Mouse (Mus musculus) liver (tissue): ENCODE results near the gene Lce1e.
"Not testable (repeated sequence)": the region's sequence is repeated elsewhere in the genome, so short reads cannot be mapped to it uniquely, and the experiment has no call there.

Experiments
- DNase-seq: peaks from one replicate; pipeline ENCODE4 v3.0.0-alpha.2; 2020; ENCODE audit warnings: mixed read lengths

Lce1e gene

DNA sequence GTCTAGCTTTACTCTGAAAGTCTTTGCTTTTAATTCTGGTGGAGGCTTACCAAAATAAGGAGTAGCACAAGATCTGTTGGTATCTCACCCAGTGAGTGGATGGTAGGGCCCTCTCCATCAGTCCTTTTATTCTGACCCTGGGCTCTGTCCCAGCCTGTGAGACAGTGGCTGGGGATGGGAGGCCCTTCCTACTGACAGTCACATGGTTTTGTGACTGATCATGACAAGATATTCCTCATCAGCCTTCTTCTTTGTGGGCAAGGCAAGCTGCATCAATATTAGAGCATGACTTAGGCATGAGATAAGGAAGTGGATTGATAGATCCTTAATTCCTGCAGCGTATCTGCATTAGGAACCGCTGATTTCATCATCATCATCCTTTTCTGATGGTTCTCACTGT is at the start of gene Lce1e:
Gene Lce1e (minus strand): TSS at position 101 of the 400 bp plus-strand sequence.
- DNase-seq = no peak

DNA sequence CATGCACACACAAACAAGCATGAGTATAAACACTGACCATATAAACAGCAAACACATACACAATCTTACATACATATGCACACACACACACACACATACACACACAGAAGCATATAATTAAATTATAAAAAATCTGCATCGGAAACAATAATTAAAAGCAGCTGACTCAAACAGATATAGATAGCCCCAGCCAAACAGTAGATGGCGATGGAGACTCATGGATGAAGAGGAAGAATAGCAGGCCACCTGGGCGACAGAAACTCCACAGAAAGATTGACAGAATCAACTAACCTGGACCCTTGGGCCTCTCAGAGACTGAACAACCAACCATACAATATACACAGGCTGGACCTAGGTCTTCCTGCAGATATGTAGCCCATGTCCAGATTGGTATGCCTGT is 44.3 kb upstream of the Lce1e start:
- DNase-seq = no peak

GRCm38 (mm10) chr3:92752238-92752637 is 43.4 kb upstream of the Lce1e start, which contains the start of gene Lce1g:
Lce1g (minus strand) TSS chr3:92752338.
- no peak for DNase-seq

GRCm38 (mm10) chr3:92738996-92739395 is 30.1 kb upstream of the Lce1e start, which contains the start of gene Gm38119:
Gm38119 (minus strand) TSS chr3:92739096.
- no peak for DNase-seq

DNA sequence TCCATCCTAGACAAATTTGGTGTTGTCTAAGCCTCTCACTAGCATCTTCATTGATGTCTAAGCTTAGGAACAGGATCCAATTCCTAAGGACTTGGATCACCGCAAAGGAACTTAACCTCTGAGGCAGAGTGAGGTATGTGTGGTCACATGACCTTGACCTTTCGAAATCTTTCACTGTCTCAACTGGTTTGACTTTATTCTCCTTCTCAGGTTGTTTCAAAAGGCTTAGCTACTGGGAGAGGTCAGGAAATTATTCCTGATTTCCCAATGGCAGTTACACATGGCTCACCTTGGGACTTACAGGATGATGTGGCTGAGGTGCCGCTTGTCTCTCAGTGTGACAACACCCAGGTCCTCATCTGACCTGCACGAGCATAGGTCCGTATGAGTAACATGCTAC is 13.8 kb upstream of the Lce1e start:
- no peak for DNase-seq

DNA sequence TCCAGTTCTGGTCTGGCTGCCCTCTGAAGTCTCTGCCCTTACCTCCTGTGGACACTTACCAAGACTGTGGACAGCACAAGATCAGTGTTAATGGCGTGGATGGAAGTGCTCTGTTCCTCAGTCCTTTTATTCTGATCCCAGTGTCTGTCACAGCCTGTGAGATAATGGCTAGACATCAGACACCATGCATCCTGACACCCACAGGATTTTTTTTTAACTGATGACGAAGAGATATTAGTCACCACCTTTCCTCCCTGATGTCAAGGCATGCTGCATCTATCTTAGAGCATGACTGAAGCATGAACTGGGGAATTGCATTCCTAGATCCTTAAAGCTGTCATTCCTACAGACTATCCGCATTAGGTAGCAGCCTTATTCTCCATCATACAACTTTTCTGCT is 11.4 kb upstream of the Lce1e start, which contains the start of gene Lce1f:
Gene Lce1f (minus strand): TSS at position 101 of the 400 bp plus-strand sequence.
- DNase-seq = no peak

DNA sequence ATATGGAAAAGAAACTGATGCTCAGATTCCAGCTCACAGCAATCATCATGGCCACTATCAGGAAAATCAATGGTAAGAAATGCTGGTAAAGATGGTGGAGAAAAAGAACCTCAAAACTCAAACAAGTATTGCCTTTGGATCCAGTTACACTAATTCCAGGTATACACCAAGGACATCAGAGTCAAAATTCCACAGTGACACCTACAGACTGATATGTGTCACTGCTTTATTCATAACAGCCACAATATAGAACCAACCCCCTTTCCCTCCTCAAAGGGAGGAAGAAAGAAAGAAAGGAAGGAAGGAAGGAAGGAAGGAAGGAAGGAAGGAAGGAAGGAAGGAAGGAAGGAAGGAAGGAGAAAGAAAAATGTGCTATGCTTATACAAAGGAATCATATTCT is 6.2 kb upstream of the Lce1e start:
- no peak for DNase-seq

DNA sequence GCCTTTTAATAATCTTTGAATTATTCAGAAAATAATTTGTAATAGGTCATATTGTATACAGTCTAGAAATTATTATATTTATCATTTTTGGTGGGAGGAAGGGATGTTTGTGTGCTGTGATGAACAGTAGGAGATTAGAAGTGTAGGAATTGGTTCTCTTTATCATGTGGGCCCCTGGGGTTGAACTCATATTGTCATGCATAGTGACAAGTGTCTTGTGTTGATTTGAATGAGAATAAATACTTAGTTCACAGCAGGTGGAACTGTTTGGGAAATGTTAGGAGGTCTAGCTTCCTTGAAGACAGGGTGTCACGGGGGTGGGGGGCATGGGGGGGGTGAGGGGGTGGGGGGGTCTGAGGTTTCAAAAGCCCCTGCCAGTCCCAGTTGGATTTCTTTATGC is 14.3 kb downstream of the Lce1e start:
- DNase-seq = no peak

- DNase-seq = no peak
Measured at GRCm38 (mm10) chr3:92691688-92692087, 17.2 kb downstream of the Lce1e start.

GRCm38 (mm10) chr3:92689154-92689553 is 19.7 kb downstream of the Lce1e start:
- DNase-seq = not testable (repeated sequence)

DNA sequence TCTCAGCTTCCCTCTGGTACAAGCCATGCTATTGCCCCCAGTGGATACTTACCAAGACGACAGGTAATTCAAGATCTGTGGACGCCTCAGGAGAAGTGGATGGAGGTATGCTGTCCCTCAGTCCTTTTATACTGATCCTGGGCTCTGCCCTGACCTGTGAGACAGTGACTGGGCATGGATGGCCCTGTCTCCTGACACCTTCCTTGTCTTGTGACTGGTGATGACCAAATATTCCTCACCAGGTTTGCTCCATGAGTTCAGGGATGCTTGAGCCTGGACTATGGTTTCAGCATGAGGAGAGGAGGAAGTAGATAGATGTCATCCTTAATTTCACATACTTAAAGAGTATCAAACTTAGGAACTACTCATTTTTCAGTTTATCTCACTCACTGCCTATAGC is 21.8 kb downstream of the Lce1e start, which contains the start of gene Lce1d:
Gene Lce1d (minus strand): TSS at position 101 of the 400 bp plus-strand sequence.
- no peak for DNase-seq

DNA sequence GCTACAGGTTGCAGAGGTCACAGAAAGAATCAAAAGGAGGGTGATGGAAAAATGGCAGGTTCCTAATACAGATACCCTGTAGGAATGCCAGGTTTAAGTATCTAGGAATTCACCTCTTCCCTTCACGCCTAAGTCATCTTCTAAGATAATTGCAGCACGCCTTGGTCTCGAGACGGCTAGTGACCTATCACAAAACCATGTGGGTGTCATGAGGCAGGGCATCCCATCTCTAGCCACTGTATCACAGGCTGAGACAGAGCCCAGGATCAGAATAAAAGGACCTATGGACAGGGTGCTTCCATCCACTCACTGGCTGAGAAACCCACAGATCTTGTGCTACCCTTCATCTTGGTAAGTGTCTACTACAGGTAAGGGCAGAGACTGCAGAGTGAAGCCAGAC is 29.9 kb downstream of the Lce1e start, which contains the start of gene Lce1c:
Gene Lce1c (plus strand): TSS at position 301 of the 400 bp plus-strand sequence.
- DNase-seq = no peak

DNA sequence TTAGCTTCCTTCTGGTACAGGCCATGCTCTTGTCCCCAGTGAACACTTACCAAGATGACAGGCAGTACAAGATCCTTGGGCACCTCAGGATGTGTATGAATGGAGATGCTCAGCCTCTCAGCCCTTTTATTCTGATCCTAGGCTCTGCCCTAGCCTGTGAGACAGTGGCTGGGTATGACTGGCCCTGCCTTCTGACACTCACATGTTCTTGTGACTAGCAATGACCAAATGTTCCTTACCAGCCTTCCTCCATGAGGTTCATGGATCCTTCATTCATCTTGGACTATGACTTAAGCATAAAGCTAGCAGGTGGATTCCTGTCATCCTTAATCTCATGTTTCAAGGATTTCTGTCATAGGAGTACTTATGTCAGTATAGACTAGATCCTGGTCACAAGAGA is 38.7 kb downstream of the Lce1e start, which contains the start of gene Lce1a2:
Gene Lce1a2 (minus strand): TSS at position 101 of the 400 bp plus-strand sequence.
- DNase-seq = no peak
